Mouse (Mus musculus) myocyte (in vitro differentiated cells): Measurements from ENCODE around the gene Miga2.

ENCODE experiments used
- CEBPB ChIP-seq: IDR thresholded peaks from 2 replicates; pipeline ENCODE4 v1.6.1; 2011; ENCODE audit warnings: mild to moderate bottlenecking, moderate library complexity; ENCODE audit not compliant: poor library complexity, insufficient read depth, severe bottlenecking
- E2F4 ChIP-seq: IDR thresholded peaks from one replicate; pipeline ENCODE4 v1.6.1; 2011; ENCODE audit warnings: mild to moderate bottlenecking, control low read depth, moderate library complexity; ENCODE audit not compliant: insufficient read depth
- MAX ChIP-seq: IDR thresholded peaks from one replicate; pipeline ENCODE4 v1.6.1; 2011; ENCODE audit warnings: low read depth, mild to moderate bottlenecking, control low read depth
- MYOD1 ChIP-seq, 3 experiments: IDR thresholded peaks; one replicate each; pipeline ENCODE4 v1.6.1; 2011; ENCODE audit warnings: control low read depth in 2 of 3, low read depth in 2 of 3, mild to moderate bottlenecking in 2 of 3, moderate library complexity in 1 of 3; ENCODE audit not compliant: insufficient read length in 2 of 3, control insufficient read depth in 1 of 3
- MYOG ChIP-seq, 3 experiments: IDR thresholded peaks; one replicate each; pipeline ENCODE4 v1.6.1; 2011; ENCODE audit warnings: control low read depth in 2 of 3, low read depth in 2 of 3, mild to moderate bottlenecking in 2 of 3; ENCODE audit not compliant: insufficient read length in 2 of 3, control insufficient read depth in 1 of 3, insufficient read depth in 1 of 3
- POLR2A ChIP-seq: IDR thresholded peaks from one replicate; pipeline ENCODE4 v1.6.1; 2011; ENCODE audit warnings: low read depth, mild to moderate bottlenecking, control low read depth, moderate library complexity; ENCODE audit not compliant: insufficient read length
- POLR2AphosphoS2 ChIP-seq: IDR thresholded peaks from one replicate; pipeline ENCODE4 v1.6.1; 2011; ENCODE audit warnings: low read depth, control low read depth; ENCODE audit not compliant: insufficient read length
- REST ChIP-seq: IDR thresholded peaks from one replicate; pipeline ENCODE4 v1.6.1; 2011; ENCODE audit warnings: mild to moderate bottlenecking, control low read depth, moderate library complexity; ENCODE audit not compliant: insufficient read depth, insufficient read length
- SRF ChIP-seq: IDR thresholded peaks from one replicate; pipeline ENCODE4 v1.6.1; 2011; ENCODE audit warnings: low read depth; ENCODE audit not compliant: control insufficient read depth, insufficient read length
- TCF12 ChIP-seq: IDR thresholded peaks from one replicate; pipeline ENCODE4 v1.6.1; 2011; ENCODE audit warnings: mild to moderate bottlenecking, control low read depth; ENCODE audit not compliant: poor library complexity, insufficient read depth, severe bottlenecking
- TCF3 ChIP-seq: IDR thresholded peaks from one replicate; pipeline ENCODE4 v1.6.1; 2011; ENCODE audit warnings: low read depth, control low read depth; ENCODE audit not compliant: insufficient read length
- USF1 ChIP-seq: IDR thresholded peaks from one replicate; pipeline ENCODE4 v1.6.1; 2011; ENCODE audit warnings: low read depth, mild to moderate bottlenecking, control low read depth, moderate library complexity

DNA sequence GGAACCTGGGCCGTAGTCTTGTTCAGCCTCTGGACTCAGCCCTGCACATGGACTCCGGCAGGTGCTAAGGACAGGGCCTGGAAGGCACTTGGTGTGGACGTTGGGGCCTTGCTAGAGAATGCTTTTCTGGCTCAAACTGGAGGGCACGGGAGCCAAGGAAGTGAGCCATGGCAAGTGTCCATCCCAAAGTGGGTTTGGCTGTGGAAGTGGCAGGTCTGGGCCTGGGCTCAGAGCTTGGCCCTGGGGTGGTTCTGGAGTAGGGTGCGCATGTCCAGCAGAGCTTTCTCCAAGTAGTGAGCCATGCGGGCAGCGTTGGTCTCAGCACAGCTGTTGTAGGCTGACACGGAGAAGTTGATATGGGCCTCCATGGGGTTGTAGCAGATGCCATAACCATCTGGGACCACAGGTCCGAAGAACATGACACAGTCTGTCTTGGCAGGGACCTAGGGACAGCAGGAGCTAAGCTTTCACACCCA is 38.4 kb downstream of the Miga2 start:
- no peak for TF ChIP-seq POLR2AphosphoS2
- TF ChIP-seq POLR2A = no peak
- TF ChIP-seq CEBPB = no peak
- TF ChIP-seq MAX = no peak
- peak; percentile 68 to 82 (median 70) for TF ChIP-seq MYOG (IDR thresholded peaks at IDR 0.05; ENCODE audit: control insufficient read depth in 1 of 3, insufficient read depth in 1 of 3, insufficient read length in 2 of 3, low read depth in 2 of 3)
- TF ChIP-seq SRF = no peak
- TF ChIP-seq E2F4 = no peak
- no peak for TF ChIP-seq REST
- no peak for TF ChIP-seq USF1
- TF ChIP-seq MYOD1 (IDR thresholded peaks at IDR 0.05; ENCODE audit: control insufficient read depth in 1 of 3, insufficient read length in 2 of 3, low read depth in 2 of 3) = peak in 2 of 3 experiments; percentile 39 to 71
- TF ChIP-seq TCF12 = no peak
- no peak for TF ChIP-seq TCF3
